Mouse (Mus musculus): ENCODE results near the gene Nagk. TPM values are rescaled to one million over a fixed set of nuclear protein-coding genes. Genes with fewer than 3 reads are reported as not detected.
A peak's percentile ranks its signal among the peaks of the same experiment; 100 is the strongest.
"Not testable (repeated sequence)": the region's sequence is repeated elsewhere in the genome, so short reads cannot be mapped to it uniquely, and the experiment has no call there.

Nagk gene
- total RNA-seq (2014; fragmentation: Nextera tagmentation) (3.5 and 10.2 TPM in 2 replicates), total RNA-seq (2017) (4.0 and 4.2 TPM in 2 replicates)

DNA sequence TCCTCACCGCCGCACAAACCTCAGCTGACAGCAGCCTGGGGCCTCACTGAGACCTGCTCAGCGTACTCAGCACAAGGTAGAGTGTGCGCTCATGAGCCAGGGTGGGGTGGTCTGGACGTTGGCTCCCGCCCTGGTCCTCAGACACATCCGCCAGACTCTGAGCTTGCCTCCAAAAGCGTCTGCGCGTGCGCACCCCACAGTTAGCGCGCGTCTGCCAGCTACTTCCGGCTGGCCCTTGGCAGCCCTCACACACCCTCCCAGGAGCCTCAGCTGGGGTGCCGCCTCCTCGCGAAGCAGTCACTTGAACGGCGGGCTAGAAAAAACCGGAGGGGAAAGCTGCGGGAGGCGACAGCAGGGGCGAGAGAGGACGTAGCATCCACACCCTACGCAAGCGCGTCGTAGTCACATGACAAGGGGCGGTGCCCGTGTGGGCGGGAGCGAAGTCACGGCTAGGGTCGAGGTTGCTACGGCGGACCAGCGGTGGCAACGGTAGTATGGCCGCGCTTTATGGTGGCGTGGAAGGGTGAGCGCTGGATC lies at the start of gene Nagk:
Gene Nagk (plus strand): TSS at position 223 of the 537 bp plus-strand sequence.
- ATAC-seq (replicated peaks; ENCODE audit: low FRiP score, low TSS enrichment, poor library complexity, severe bottlenecking) = peak; percentile 88

DNA sequence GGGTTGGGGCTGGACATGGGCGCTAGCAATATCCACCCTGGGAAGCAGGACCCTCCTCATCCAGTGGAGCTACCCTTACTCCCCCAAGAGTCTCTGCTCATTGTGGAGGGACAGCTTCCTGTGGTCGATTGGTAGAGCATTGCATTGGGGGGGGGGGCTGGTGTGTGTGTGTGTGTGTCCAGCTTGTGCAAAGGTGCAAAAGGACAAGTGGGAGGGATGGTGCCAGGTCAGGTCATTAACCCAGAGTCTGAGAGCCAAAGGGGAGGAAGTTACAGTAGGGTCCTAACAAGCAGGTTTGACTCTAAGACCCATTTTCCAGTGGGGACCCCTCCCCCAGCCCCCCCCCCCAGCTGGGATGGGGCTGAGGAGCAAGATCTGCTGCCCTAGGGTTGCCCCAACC lies 49.3 kb upstream of the Nagk start:
- ATAC-seq (replicated peaks; ENCODE audit: low FRiP score, low TSS enrichment, poor library complexity, severe bottlenecking) = no peak

GRCm38 (mm10) chr6:83749286-83749685 lies 45.5 kb upstream of the Nagk start:
- no peak for ATAC-seq (replicated peaks; ENCODE audit: low FRiP score, low TSS enrichment, poor library complexity, severe bottlenecking)

DNA sequence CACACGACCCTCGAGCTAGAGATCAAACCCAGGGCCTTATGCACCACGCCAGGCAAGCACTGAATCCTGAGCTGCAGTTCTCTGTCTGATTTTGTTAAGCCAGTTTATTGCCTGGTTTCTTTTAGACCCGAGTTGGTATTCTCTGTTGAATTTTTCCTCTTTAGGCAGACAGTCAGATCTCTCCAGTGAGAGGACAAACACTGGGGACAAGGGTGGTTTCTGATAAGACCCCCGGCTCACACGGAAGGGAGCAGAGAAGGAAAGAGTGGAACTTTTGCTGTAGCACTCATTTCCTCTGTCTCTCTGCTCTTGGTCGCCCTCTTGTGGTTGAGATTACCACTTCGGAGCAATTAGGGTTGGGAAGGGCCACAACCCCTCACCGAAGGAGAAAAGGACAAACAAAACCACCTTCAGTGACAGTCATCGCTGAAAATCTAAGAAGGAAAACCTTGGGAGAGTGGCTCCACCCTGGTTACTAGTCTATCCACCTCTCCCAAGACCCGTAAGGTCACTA lies 44.6 kb upstream of the Nagk start:
- ATAC-seq (replicated peaks; ENCODE audit: low FRiP score, low TSS enrichment, poor library complexity, severe bottlenecking) = peak; percentile 58

- ATAC-seq (replicated peaks; ENCODE audit: low FRiP score, low TSS enrichment, poor library complexity, severe bottlenecking) = no peak
Measured at GRCm38 (mm10) chr6:83756051-83756450, 38.7 kb upstream of the Nagk start.

- no peak for ATAC-seq (replicated peaks; ENCODE audit: low FRiP score, low TSS enrichment, poor library complexity, severe bottlenecking)
Measured at GRCm38 (mm10) chr6:83762344-83762743, 32.4 kb upstream of the Nagk start, which contains the start of gene Ankrd53. Gene Ankrd53 (plus strand): TSS chr6:83762644.

- ATAC-seq (replicated peaks; ENCODE audit: low FRiP score, low TSS enrichment, poor library complexity, severe bottlenecking) = peak; percentile 61
Measured at GRCm38 (mm10) chr6:83762880-83763431, 31.8 kb upstream of the Nagk start.

- no peak for ATAC-seq (replicated peaks; ENCODE audit: low FRiP score, low TSS enrichment, poor library complexity, severe bottlenecking)
Measured at GRCm38 (mm10) chr6:83766982-83767381, 27.8 kb upstream of the Nagk start.

- no peak for ATAC-seq (replicated peaks; ENCODE audit: low FRiP score, low TSS enrichment, poor library complexity, severe bottlenecking)
Measured at GRCm38 (mm10) chr6:83768485-83768884, 26.3 kb upstream of the Nagk start.

GRCm38 (mm10) chr6:83774126-83774525 lies 20.7 kb upstream of the Nagk start:
- no peak for ATAC-seq (replicated peaks; ENCODE audit: low FRiP score, low TSS enrichment, poor library complexity, severe bottlenecking)

GRCm38 (mm10) chr6:83774781-83775563 lies 19.8 kb upstream of the Nagk start:
- peak; percentile 13; the same call in 1 of the 2 replicates for ATAC-seq (replicated peaks; ENCODE audit: low FRiP score, low TSS enrichment, poor library complexity, severe bottlenecking)

- ATAC-seq (replicated peaks; ENCODE audit: low FRiP score, low TSS enrichment, poor library complexity, severe bottlenecking) = peak; percentile 77
Measured at GRCm38 (mm10) chr6:83775638-83776293, 19.0 kb upstream of the Nagk start, which contains the start of gene Tex261. Gene Tex261 (minus strand): TSS chr6:83775813.

DNA sequence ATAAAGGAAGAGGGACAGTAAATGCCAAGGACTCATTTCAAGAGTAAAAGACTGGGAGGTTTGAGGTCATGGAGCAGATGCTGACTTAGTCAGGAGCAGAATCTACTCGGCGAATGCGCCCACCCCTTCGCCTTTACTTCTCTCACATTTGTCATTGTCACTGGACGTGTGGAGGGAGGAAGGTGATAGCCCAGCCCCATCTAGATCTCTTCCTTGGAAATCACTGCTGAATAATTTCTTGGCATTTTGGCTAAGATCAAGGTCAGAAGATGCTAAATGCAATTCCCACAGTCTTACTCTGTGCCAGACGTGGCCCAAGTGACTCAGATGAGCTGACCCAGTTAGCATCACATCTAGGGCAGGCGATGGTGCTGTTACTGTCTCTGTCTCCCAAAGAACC lies 16.5 kb upstream of the Nagk start:
- ATAC-seq (replicated peaks; ENCODE audit: low FRiP score, low TSS enrichment, poor library complexity, severe bottlenecking) = no peak

DNA sequence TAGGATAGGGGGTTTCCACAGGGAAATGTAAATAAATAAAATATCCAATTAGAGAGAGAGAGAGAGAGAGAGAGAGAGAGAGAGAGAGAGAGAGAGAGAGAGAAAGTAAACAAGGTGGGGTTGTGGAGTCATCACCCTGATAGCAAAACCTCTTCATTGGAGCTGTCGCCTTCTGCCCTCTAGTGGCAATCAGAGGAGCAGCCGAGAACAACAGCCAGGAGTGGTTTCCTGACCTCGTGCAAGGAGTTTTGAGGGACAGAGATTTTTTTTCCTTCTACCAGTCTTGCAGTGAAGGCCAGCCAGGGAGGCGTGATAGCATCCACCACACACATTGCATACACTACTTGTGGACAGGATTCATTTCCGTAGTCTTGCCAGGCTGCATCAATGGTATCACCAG lies 15.8 kb upstream of the Nagk start:
- ATAC-seq (replicated peaks; ENCODE audit: low FRiP score, low TSS enrichment, poor library complexity, severe bottlenecking) = peak; percentile 43; the same call in 1 of the 2 replicates

DNA sequence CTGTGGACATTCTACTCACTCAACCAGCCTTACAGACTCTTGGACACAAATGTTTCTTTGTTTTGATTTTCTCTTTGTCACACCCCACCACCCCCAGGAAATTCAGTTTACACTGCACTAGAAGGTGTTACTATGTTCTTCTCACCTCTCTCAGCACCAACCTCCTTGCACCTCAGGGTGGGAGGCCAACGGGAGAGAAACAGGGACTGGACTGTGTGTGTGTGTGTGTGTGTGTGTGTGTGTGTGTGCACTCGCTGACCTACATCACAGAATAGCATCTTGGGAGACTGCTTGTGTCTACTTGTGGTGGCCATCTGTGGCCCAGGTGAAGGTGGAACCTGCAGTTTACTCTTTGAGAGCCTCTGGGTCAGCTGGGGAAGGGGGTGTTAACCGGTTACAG lies 8.4 kb upstream of the Nagk start:
- ATAC-seq (replicated peaks; ENCODE audit: low FRiP score, low TSS enrichment, poor library complexity, severe bottlenecking) = no peak

GRCm38 (mm10) chr6:83788554-83788953 lies 6.2 kb upstream of the Nagk start:
- no peak for ATAC-seq (replicated peaks; ENCODE audit: low FRiP score, low TSS enrichment, poor library complexity, severe bottlenecking)

DNA sequence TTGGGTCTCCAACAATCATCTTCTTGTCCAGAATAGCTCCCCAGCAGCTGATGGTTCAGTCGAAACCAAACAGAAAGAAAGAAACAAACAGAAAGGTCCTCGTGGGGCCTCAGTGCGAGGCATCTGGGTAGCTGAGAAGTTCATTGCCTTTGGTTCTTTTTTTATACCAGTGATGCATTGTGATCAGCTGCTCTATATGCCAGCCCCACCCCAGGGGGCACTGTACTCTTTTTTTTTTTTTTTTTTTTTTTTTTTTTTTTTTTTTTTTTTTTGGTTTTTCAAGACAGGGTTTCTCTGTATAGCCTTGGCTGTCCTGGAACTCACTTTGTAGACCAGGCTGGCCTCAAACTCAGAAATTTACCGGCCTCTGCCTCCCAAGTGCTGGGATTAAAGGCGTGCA lies 4.2 kb upstream of the Nagk start:
- not testable (repeated sequence) for ATAC-seq (replicated peaks; ENCODE audit: low FRiP score, low TSS enrichment, poor library complexity, severe bottlenecking)

DNA sequence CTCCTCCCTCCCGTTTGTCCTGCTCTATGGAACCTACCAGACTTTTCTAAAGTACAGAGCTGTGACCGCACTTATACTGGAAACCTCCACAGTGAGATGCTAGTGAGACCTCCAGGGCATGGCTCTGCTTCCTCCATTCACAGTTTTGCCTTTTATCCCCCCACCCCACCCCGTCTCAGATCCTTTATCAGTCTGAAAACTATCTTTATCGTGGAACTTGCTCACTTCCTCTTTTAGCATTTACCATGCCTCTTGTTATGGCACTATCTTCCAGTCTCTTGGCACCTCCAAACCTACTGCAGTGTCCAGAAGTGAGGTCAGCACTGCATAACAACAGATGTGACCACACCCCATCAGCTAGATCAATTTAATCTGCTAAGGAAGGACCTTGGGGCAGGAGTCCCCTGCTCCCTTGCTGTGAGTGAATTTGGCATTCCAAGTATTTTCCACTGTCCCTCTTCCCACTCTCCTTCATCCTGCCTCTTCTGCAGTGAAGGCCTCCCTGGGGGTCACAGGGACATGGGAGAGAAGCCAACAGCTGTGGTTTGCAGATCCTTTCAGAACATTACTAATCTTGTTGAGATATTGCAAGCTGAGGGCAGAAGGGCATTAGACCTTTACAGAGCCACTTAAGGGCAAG lies 3.4 kb upstream of the Nagk start:
- no peak for ATAC-seq (replicated peaks; ENCODE audit: low FRiP score, low TSS enrichment, poor library complexity, severe bottlenecking)

- ATAC-seq (replicated peaks; ENCODE audit: low FRiP score, low TSS enrichment, poor library complexity, severe bottlenecking) = peak; percentile 1; the same call in 1 of the 2 replicates
Measured at GRCm38 (mm10) chr6:83795492-83795900, 714 bp downstream of the Nagk start.

Measured in megakaryocyte-erythroid progenitor cell, adult 5-6 weeks (primary cell).